Comparison of ENCODE assay signal across 7 mouse cellular contexts in genomic region chr2:167688126-167688497, GRCm38 (mm10). TPM values are rescaled to one million over a fixed set of nuclear protein-coding genes. Genes with fewer than 3 reads are reported as not detected.
DNase-seq lines count a peak whose midpoint lies in the region; ATAC-seq and TF ChIP-seq lines count a peak whose summit lies in the region.

No protein-coding gene starts in this region.

- WGBS in forebrain, embryonic 11.5 days, result 25% methylated on average over 12 of the region's 12 CpGs
- WGBS in liver, embryonic 13.5 days (ENCODE audit: insufficient replicate concordance), result 29% methylated on average over 12 of the region's 12 CpGs
- WGBS in small intestine, adult 2 months, result 28% methylated on average over 12 of the region's 12 CpGs

- H3K4me2 ChIP-seq in forebrain, embryonic 11.5 days (ENCODE audit: low read depth, low read length, severe bottlenecking), result peak overlapping the region; percentile 77
- H3K4me2 ChIP-seq in liver, embryonic 13.5 days, result peak overlapping the region; percentile 92

- peaks cover 29% of the 10 kb centered on the region for H3K27me3 ChIP-seq in forebrain, embryonic 11.5 days (ENCODE audit: control insufficient read depth, insufficient read depth, low read length)
- peaks cover 48% of the 10 kb centered on the region for H3K27me3 ChIP-seq in liver, embryonic 13.5 days
- H3K27me3 ChIP-seq in small intestine, adult 2 months (ENCODE audit: control insufficient read depth, insufficient read depth, low read length), result no peaks in the 10 kb centered on the region

- no peak overlapping the region for H3K9ac ChIP-seq in forebrain, embryonic 11.5 days (ENCODE audit: low read length)
- H3K9ac ChIP-seq in liver, embryonic 13.5 days, result peak overlapping the region; percentile 77

- ATAC-seq in forebrain, embryonic 11.5 days (replicated peaks; ENCODE audit: low FRiP score), result peak; percentile 22
- ATAC-seq in liver, embryonic 13.5 days (ENCODE audit: low read depth), result peak; percentile 21

- DNase-seq in layer of hippocampus, adult 9-11 months, result peak; percentile 47
- no peak for DNase-seq in layer of hippocampus, adult 11-12 months (ENCODE audit: low spot score)
- peak; percentile 15 for DNase-seq in T-cell, adult 2 months (ENCODE audit: low spot score)
- no peak for DNase-seq in forebrain, embryonic 11.5 days (ENCODE audit: low spot score)
- no peak for DNase-seq in liver, embryonic 13.5 days
- no peak for DNase-seq in testis, postnatal 10 days (ENCODE audit: low spot score)

- no peak for TF ChIP-seq CTCF in small intestine, adult 2 months (IDR thresholded peaks at IDR 0.05; ENCODE audit: extremely low read depth, insufficient read length, insufficient replicate concordance, low read depth, low read length)

- peak overlapping the region; percentile 57 for H3K4me3 ChIP-seq in forebrain, embryonic 11.5 days (ENCODE audit: low read depth, low read length)
- H3K4me3 ChIP-seq in liver, embryonic 13.5 days (replicated peaks), result peak overlapping the region; percentile 73
- H3K4me3 ChIP-seq in small intestine, adult 2 months (ENCODE audit: low read depth, low read length), result peak overlapping the region; percentile 91

- H3K36me3 ChIP-seq in forebrain, embryonic 11.5 days (ENCODE audit: control insufficient read depth, insufficient read depth, low read length), result no peaks in the 10 kb centered on the region
- no peaks in the 10 kb centered on the region for H3K36me3 ChIP-seq in liver, embryonic 13.5 days
- peaks cover 9% of the 10 kb centered on the region; the same call in 1 of the 2 replicates for H3K36me3 ChIP-seq in small intestine, adult 2 months (ENCODE audit: control insufficient read depth, insufficient read depth, low read length)

- no peak overlapping the region for H3K27ac ChIP-seq in forebrain, embryonic 11.5 days (ENCODE audit: low read depth, low read length)
- H3K27ac ChIP-seq in liver, embryonic 13.5 days, result peak overlapping the region; percentile 80
- H3K27ac ChIP-seq in small intestine, adult 2 months (ENCODE audit: insufficient read depth, low read depth, low read length), result peak overlapping the region; percentile 13; the same call in 1 of the 2 replicates

- peaks cover 6% of the 10 kb centered on the region for H3K4me1 ChIP-seq in forebrain, embryonic 11.5 days (replicated peaks; ENCODE audit: control insufficient read depth, insufficient read depth, low read length)
- H3K4me1 ChIP-seq in liver, embryonic 13.5 days (replicated peaks), result peaks cover 60% of the 10 kb centered on the region
- peaks cover 31% of the 10 kb centered on the region for H3K4me1 ChIP-seq in small intestine, adult 2 months (ENCODE audit: control insufficient read depth, insufficient read depth, insufficient read length, low read length)

- no peak for TF ChIP-seq POLR2A in small intestine, adult 2 months (IDR thresholded peaks at IDR 0.05; ENCODE audit: low read depth, low read length)

- no peaks in the 10 kb centered on the region for H3K9me3 ChIP-seq in forebrain, embryonic 11.5 days (ENCODE audit: control insufficient read depth, low read length)
- no peaks in the 10 kb centered on the region for H3K9me3 ChIP-seq in liver, embryonic 13.5 days (replicated peaks)

RNA-seq across cellular contexts. Expression of gene Cebpb, which starts 0.6 kb away (rescaled TPM):
- 1.7 and 2.6 TPM in 2 replicates for polyA plus RNA-seq in forebrain, embryonic 11.5 days (2014; fragmentation: Nextera tagmentation; extraction: Ambion mirVana)
- polyA plus RNA-seq in liver, embryonic 13.5 days (2015; fragmentation: Nextera tagmentation; extraction: Ambion mirVana), result 6.3 and 7.4 TPM in 2 replicates
- 194 and 386 TPM in 2 replicates for polyA plus RNA-seq in small intestine, adult 2 months (2012; rRNA removed)

RNA-seq across cellular contexts. Expression of gene Tmem189, which starts 1.5 kb away (rescaled TPM):
- polyA plus RNA-seq in forebrain, embryonic 11.5 days (2014; fragmentation: Nextera tagmentation; extraction: Ambion mirVana), result 35.1 and 39.2 TPM in 2 replicates
- polyA plus RNA-seq in liver, embryonic 13.5 days (2015; fragmentation: Nextera tagmentation; extraction: Ambion mirVana), result 16.1 and 17.1 TPM in 2 replicates
- polyA plus RNA-seq in small intestine, adult 2 months (2012; rRNA removed), result 28.0 and 105 TPM in 2 replicates

RNA-seq across cellular contexts. Expression of gene Gm20431, which starts 26.8 kb away (rescaled TPM):
- polyA plus RNA-seq in forebrain, embryonic 11.5 days (2014; fragmentation: Nextera tagmentation; extraction: Ambion mirVana), result 6.6 and 15.1 TPM in 2 replicates
- 2.9 TPM in 1 of 2 replicates, not detected in the other for polyA plus RNA-seq in liver, embryonic 13.5 days (2015; fragmentation: Nextera tagmentation; extraction: Ambion mirVana)
- polyA plus RNA-seq in small intestine, adult 2 months (2012; rRNA removed), result 0.10 TPM in 1 of 2 replicates, not detected in the other

RNA-seq across cellular contexts. Expression of gene Ube2v1, which starts 56.2 kb away (rescaled TPM):
- 333 and 334 TPM in 2 replicates for polyA plus RNA-seq in forebrain, embryonic 11.5 days (2014; fragmentation: Nextera tagmentation; extraction: Ambion mirVana)
- polyA plus RNA-seq in liver, embryonic 13.5 days (2015; fragmentation: Nextera tagmentation; extraction: Ambion mirVana), result 205 and 229 TPM in 2 replicates
- 58.0 and 89.8 TPM in 2 replicates for polyA plus RNA-seq in small intestine, adult 2 months (2012; rRNA removed)

Comparison
In these comparisons a context has a peak if more than half of its experiments do, and no peak if none do; other contexts are left out.
1. DNase-seq: peak in layer of hippocampus, adult 9-11 months (single experiment) and T-cell, adult 2 months (single experiment); none in layer of hippocampus, adult 11-12 months (single experiment), forebrain, embryonic 11.5 days (single experiment), liver, embryonic 13.5 days (single experiment) and testis, postnatal 10 days (single experiment).
2. RNA of gene Cebpb, which starts 0.6 kb away (polyA plus RNA-seq): 194 to 386 TPM in small intestine, adult 2 months; 6.3 to 7.4 TPM in liver, embryonic 13.5 days and 1.7 to 2.6 TPM in forebrain, embryonic 11.5 days; every median in the first group is over 10 times any median in the second.
3. Peak in every context shown above with its lines, with median percentiles within 50 percentile points of each other: H3K4me3 ChIP-seq.